ENCODE assay signal across 8 mouse cellular contexts in genomic region chr3:146851966-146852891, GRCm38 (mm10). TPM values are rescaled to one million over a fixed set of nuclear protein-coding genes. Genes with fewer than 3 reads are reported as not detected.
DNase-seq lines count a peak whose midpoint lies in the region; ATAC-seq and TF ChIP-seq lines count a peak whose summit lies in the region.

TSS of gene Ttll7 (plus strand) at chr3:146852367.

- peak; percentile 98 for ATAC-seq in forebrain, postnatal 0 days
- ATAC-seq in liver, embryonic 14.5 days (ENCODE audit: insufficient read depth), result peak; percentile 79
- peak; percentile 97 for ATAC-seq in neural tube, embryonic 13.5 days (ENCODE audit: low read depth)

- TF ChIP-seq CTCF in forebrain, postnatal 0 days (IDR thresholded peaks at IDR 0.05; ENCODE audit: low read depth), result no peak
- TF ChIP-seq CTCF in liver, embryonic 14.5 days (IDR thresholded peaks at IDR 0.05; ENCODE audit: low read depth), result no peak

- H3K27ac ChIP-seq in forebrain, postnatal 0 days (ENCODE audit: low read depth, low read length), result peak within 1 kb of the TSS; percentile 78
- no peak within 1 kb of the TSS for H3K27ac ChIP-seq in liver, embryonic 14.5 days
- peak within 1 kb of the TSS; percentile 85 for H3K27ac ChIP-seq in neural tube, embryonic 13.5 days (replicated peaks)

- peaks cover 4% of the 10 kb centered on the region; the same call in 1 of the 2 replicates for H3K4me1 ChIP-seq in forebrain, postnatal 0 days (ENCODE audit: insufficient read depth)
- H3K4me1 ChIP-seq in liver, embryonic 14.5 days (replicated peaks; ENCODE audit: control insufficient read depth in 2 of 2, insufficient read depth in 2 of 2, low read length in 1 of 2), result no peaks in the 10 kb centered on the region
- H3K4me1 ChIP-seq in neural tube, embryonic 13.5 days (replicated peaks), result peaks cover 30% of the 10 kb centered on the region

- intact Hi-C loops in heart, postnatal 25 days (cut with DNase I), result loop anchor here (5.0 kb wide), 1 partner anchor 40 kb away; the partner anchor contains the start of gene Prkacb

- DNase-seq in NIH3T3 (ENCODE audit: low read depth), result peak; percentile 93
- DNase-seq in cerebellum, adult 9-10 months, result peak; percentile 87
- peak; percentile 93 for DNase-seq in forebrain, postnatal 0 days
- peak; percentile 58 for DNase-seq in heart, postnatal 25 days (ENCODE audit: low spot score)
- peak; percentile 38 for DNase-seq in large intestine, adult 2 months (ENCODE audit: low read depth, low spot score)
- DNase-seq in liver, embryonic 14.5 days (ENCODE audit: low read depth in 3 of 3, low spot score in 3 of 3), result peak in 2 of 3 experiments; percentile 7 to 10
- DNase-seq in urinary bladder, adult 2 months (ENCODE audit: low spot score), result peak; percentile 46

- WGBS in forebrain, postnatal 0 days, result under 1% methylated on average over 32 of the region's 36 CpGs
- under 1% methylated on average over 36 of the region's 36 CpGs for WGBS in large intestine, adult 2 months
- WGBS in liver, embryonic 14.5 days (ENCODE audit: insufficient replicate concordance), result under 1% methylated on average over 36 of the region's 36 CpGs
- 1% methylated on average over 35 of the region's 36 CpGs for WGBS in neural tube, embryonic 13.5 days

- H3K27me3 ChIP-seq in forebrain, postnatal 0 days (ENCODE audit: insufficient read depth, low read length), result no peaks in the 10 kb centered on the region
- H3K27me3 ChIP-seq in liver, embryonic 14.5 days (ENCODE audit: control insufficient read depth, insufficient read depth, low read length), result no peaks in the 10 kb centered on the region; the same call in none of the 2 replicates
- no peaks in the 10 kb centered on the region for H3K27me3 ChIP-seq in neural tube, embryonic 13.5 days

- peak within 1 kb of the TSS; percentile 87 for H3K4me3 ChIP-seq in forebrain, postnatal 0 days (ENCODE audit: low read depth, low read length)
- peak within 1 kb of the TSS; percentile 45 to 49 for H3K4me3 ChIP-seq in liver, embryonic 14.5 days (ENCODE audit: insufficient read depth in 1 of 2, low read depth in 2 of 2, low read length in 2 of 2)
- peak within 1 kb of the TSS; percentile 80 for H3K4me3 ChIP-seq in neural tube, embryonic 13.5 days

- peak within 1 kb of the TSS; percentile 75 for H3K4me2 ChIP-seq in forebrain, postnatal 0 days (ENCODE audit: low read depth)
- peak within 1 kb of the TSS; percentile 55 for H3K4me2 ChIP-seq in liver, embryonic 14.5 days (ENCODE audit: low read depth)
- peak within 1 kb of the TSS; percentile 76 for H3K4me2 ChIP-seq in neural tube, embryonic 13.5 days

- H3K9me3 ChIP-seq in forebrain, postnatal 0 days (ENCODE audit: low read length), result no peaks in the 10 kb centered on the region
- no peaks in the 10 kb centered on the region for H3K9me3 ChIP-seq in liver, embryonic 14.5 days (ENCODE audit: control insufficient read depth, low read length)
- H3K9me3 ChIP-seq in neural tube, embryonic 13.5 days, result no peaks in the 10 kb centered on the region

- H3K36me3 ChIP-seq in forebrain, postnatal 0 days (ENCODE audit: insufficient read depth), result no peaks in the 10 kb centered on the region
- H3K36me3 ChIP-seq in liver, embryonic 14.5 days (replicated peaks; ENCODE audit: control insufficient read depth, insufficient read depth, low read depth), result no peaks in the 10 kb centered on the region
- H3K36me3 ChIP-seq in neural tube, embryonic 13.5 days, result no peaks in the 10 kb centered on the region

- peak within 1 kb of the TSS; percentile 84 for H3K9ac ChIP-seq in forebrain, postnatal 0 days
- H3K9ac ChIP-seq in liver, embryonic 14.5 days (replicated peaks), result no peak within 1 kb of the TSS
- H3K9ac ChIP-seq in neural tube, embryonic 13.5 days, result peak within 1 kb of the TSS; percentile 86

- TF ChIP-seq EP300 in liver, embryonic 14.5 days (IDR thresholded peaks at IDR 0.05; ENCODE audit: low read depth), result no peak

RNA-seq across cellular contexts. Expression of gene Ttll7, which starts in this region (rescaled TPM):
- total RNA-seq in forebrain, postnatal 0 days (2014; rRNA removed), result 23.5 and 33.7 TPM in 2 replicates
- polyA plus RNA-seq in forebrain, postnatal 0 days (2015; fragmentation: Nextera tagmentation; extraction: Ambion mirVana), result 6.6 and 7.5 TPM in 2 replicates
- total RNA-seq in heart, postnatal 25 days (2021), result 1 to 10 TPM; 3.3 to 4.7 TPM
- 1.4 and 2.2 TPM in 2 replicates for polyA plus RNA-seq in large intestine, adult 2 months (2012; rRNA removed)
- 0.23 and 0.34 TPM in 2 replicates for polyA plus RNA-seq in liver, embryonic 14.5 days (2012; rRNA removed)
- 0.47 and 0.48 TPM in 2 replicates for polyA plus RNA-seq in liver, embryonic 14.5 days (2014; fragmentation: Nextera tagmentation; extraction: Ambion mirVana)
- polyA plus RNA-seq in neural tube, embryonic 13.5 days (2015; fragmentation: Nextera tagmentation; extraction: Ambion mirVana), result 16.5 and 20.8 TPM in 2 replicates
- 17.1 and 24.7 TPM in 2 replicates for polyA plus RNA-seq in urinary bladder, adult 2 months (2012; rRNA removed)

Comparison
In these comparisons a context has a peak if more than half of its experiments do, and no peak if none do; other contexts are left out.
1. Peak in DNase-seq, ATAC-seq, H3K4me3 ChIP-seq and H3K4me2 ChIP-seq in liver, embryonic 14.5 days; RNA of the gene not detected or under 1 TPM.
2. DNase-seq: peak in every context shown above with its lines; median percentile 93 in NIH3T3; 93 in forebrain, postnatal 0 days; 87 in cerebellum, adult 9-10 months; 58 in heart, postnatal 25 days; 46 in urinary bladder, adult 2 months; 38 in large intestine, adult 2 months; 8 in liver, embryonic 14.5 days.